Mouse (Mus musculus): ENCODE measurements around the gene Crtc3.

- TF ChIP-seq CTCF (IDR thresholded peaks at IDR 0.05; ENCODE audit: low read depth, low read length), result no peak
- TF ChIP-seq GATA1 (IDR thresholded peaks at IDR 0.05; ENCODE audit: borderline replicate concordance, low read length), result no peak
- no peak for TF ChIP-seq GATA2 (IDR thresholded peaks at IDR 0.05; ENCODE audit: borderline replicate concordance, low read depth, low read length)
- TF ChIP-seq TAL1 (conservative IDR thresholded peaks at IDR 0.05; ENCODE audit: low read depth, low read length), result no peak
- no peak for TF ChIP-seq POLR2AphosphoS5 (IDR thresholded peaks at IDR 0.05; ENCODE audit: insufficient replicate concordance, low read depth, low read length)
These were observed 57.3 kb downstream of the Crtc3 start for GRCm38 (mm10) chr7:80631405-80631804.

All from G1E (cell line).